Mouse (Mus musculus): ENCODE results near the gene Zbtb16.

GRCm38 (mm10) chr9:48795740-48796139 is 40.3 kb downstream of the Zbtb16 start:
- TF ChIP-seq CTCF (conservative IDR thresholded peaks at IDR 0.05; ENCODE audit: insufficient read depth, insufficient read length, low read depth, low read length), result no peak
- TF ChIP-seq POLR2A (IDR thresholded peaks at IDR 0.05; ENCODE audit: low read depth, low read length), result no peak

All from kidney, adult 2 months (tissue).